Mouse (Mus musculus) CD8-positive naive resting alpha-beta T cell, adult 2 months (primary cell): ENCODE measurements around the gene Fbxl21.

Experiments used
- DNase-seq, 2 experiments: peaks; one replicate each; pipeline ENCODE4 v3.0.0; 2022; ENCODE audit warnings: low read depth in 2 of 2, low spot score in 2 of 2

The Fbxl21 gene

GRCm38 (mm10) chr13:56534931-56535330 lies 12.7 kb downstream of the Fbxl21 start:
- no peak for DNase-seq

GRCm38 (mm10) chr13:56535570-56535969 lies 13.3 kb downstream of the Fbxl21 start:
- DNase-seq: no peak

GRCm38 (mm10) chr13:56537026-56537425 lies 14.8 kb downstream of the Fbxl21 start:
- DNase-seq: no peak

GRCm38 (mm10) chr13:56539846-56540245 lies 17.6 kb downstream of the Fbxl21 start:
- peak in 1 of 2 experiments; percentile 30 for DNase-seq

- no peak for DNase-seq
Observed at GRCm38 (mm10) chr13:56543805-56544204, 21.5 kb downstream of the Fbxl21 start.

GRCm38 (mm10) chr13:56544956-56545355 lies 22.7 kb downstream of the Fbxl21 start:
- no peak for DNase-seq

- DNase-seq: no peak
Observed at GRCm38 (mm10) chr13:56548401-56548800, 26.1 kb downstream of the Fbxl21 start, which contains the start of gene Lect2. Gene Lect2, minus strand, starts transcription at chr13:56548502.

- no peak for DNase-seq
Observed at GRCm38 (mm10) chr13:56549364-56549763, 27.1 kb downstream of the Fbxl21 start.

- DNase-seq: no peak
Observed at GRCm38 (mm10) chr13:56550574-56550973, 28.3 kb downstream of the Fbxl21 start.

- no peak for DNase-seq
Observed at GRCm38 (mm10) chr13:56551661-56552060, 29.4 kb downstream of the Fbxl21 start.

- no peak for DNase-seq
Observed at GRCm38 (mm10) chr13:56553923-56554322, 31.7 kb downstream of the Fbxl21 start.

- DNase-seq: peak; percentile 6 to 38
Observed at GRCm38 (mm10) chr13:56554409-56554808, 32.1 kb downstream of the Fbxl21 start.

- DNase-seq: no peak
Observed at GRCm38 (mm10) chr13:56555957-56556356, 33.7 kb downstream of the Fbxl21 start.

GRCm38 (mm10) chr13:56556701-56557100 lies 34.4 kb downstream of the Fbxl21 start:
- DNase-seq: no peak

GRCm38 (mm10) chr13:56558811-56559210 lies 36.5 kb downstream of the Fbxl21 start:
- no peak for DNase-seq

- DNase-seq: no peak
Observed at GRCm38 (mm10) chr13:56559841-56560370, 37.6 kb downstream of the Fbxl21 start.

- DNase-seq: no peak
Observed at GRCm38 (mm10) chr13:56561129-56561528, 38.9 kb downstream of the Fbxl21 start.

- DNase-seq: no peak
Observed at GRCm38 (mm10) chr13:56563075-56563474, 40.8 kb downstream of the Fbxl21 start.

- no peak for DNase-seq
Observed at GRCm38 (mm10) chr13:56566336-56566735, 44.1 kb downstream of the Fbxl21 start.

- DNase-seq: no peak
Observed at GRCm38 (mm10) chr13:56571645-56572044, 49.4 kb downstream of the Fbxl21 start.

- no peak for DNase-seq
Observed at GRCm38 (mm10) chr13:56575074-56575473, 52.8 kb downstream of the Fbxl21 start.

- DNase-seq: peak; percentile 30 to 54
Observed at GRCm38 (mm10) chr13:56575701-56576321, 53.5 kb downstream of the Fbxl21 start.

GRCm38 (mm10) chr13:56578097-56578496 lies 55.8 kb downstream of the Fbxl21 start:
- DNase-seq: no peak
